Mouse (Mus musculus): Measurements from ENCODE around the gene Fcf1. TPM values are rescaled to one million over a fixed set of nuclear protein-coding genes. Genes with fewer than 3 reads are reported as not detected.
A peak's percentile ranks its signal among the peaks of the same experiment; 100 is the strongest.

Gene Fcf1
- polyA plus RNA-seq, 1 experiment from 2014 or later, result 163 TPM

DNA sequence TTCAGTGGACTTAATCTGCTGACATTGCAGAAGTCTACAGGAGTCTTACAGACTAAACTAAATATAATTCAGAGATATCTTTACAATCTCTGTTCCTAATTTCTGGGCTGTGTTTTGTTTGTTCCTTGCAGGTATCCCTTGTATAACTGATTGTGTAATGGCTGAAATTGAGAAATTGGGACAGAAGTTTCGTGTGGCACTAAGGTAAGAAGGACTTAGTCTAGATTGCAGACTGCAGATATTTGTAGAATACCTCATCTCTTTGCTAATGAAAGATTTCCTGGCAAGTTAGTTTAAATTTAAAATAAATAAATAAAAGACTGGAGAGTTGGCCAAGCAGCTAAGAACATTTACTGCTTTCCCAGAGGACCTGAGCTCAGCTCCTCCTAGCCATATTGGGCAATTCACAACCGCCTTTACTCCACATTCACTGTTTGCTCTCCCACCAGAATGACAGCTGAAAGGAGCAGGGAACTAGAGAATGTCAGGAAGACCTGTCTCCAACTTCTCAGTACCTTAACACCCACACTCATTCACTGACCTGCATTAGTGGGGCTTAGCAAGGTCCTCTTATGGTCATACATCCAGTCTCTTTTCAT lies 8.7 kb downstream of the Fcf1 start:
- H3K4me3 ChIP-seq (ENCODE audit: low read depth, low read length), result no peak overlapping the region
- H3K4me2 ChIP-seq (ENCODE audit: low read depth, low read length), result no peak overlapping the region
- H3K27ac ChIP-seq (replicated peaks; ENCODE audit: low read depth, low read length), result no peak overlapping the region
- no peak for DNase-seq (ENCODE audit: low spot score)
- 79% methylated on average over 2 of the region's 2 CpGs for WGBS
- ATAC-seq (replicated peaks; ENCODE audit: insufficient number of reproducible peaks, low FRiP score, low TSS enrichment, low read depth), result no peak
- H3K27me3 ChIP-seq (ENCODE audit: control insufficient read depth, insufficient read depth, low read length), result no peaks in the 10 kb centered on the region
- no peaks in the 10 kb centered on the region for H3K4me1 ChIP-seq (ENCODE audit: control insufficient read depth, insufficient read depth, low read length)
- no peaks in the 10 kb centered on the region for H3K9me3 ChIP-seq (replicated peaks; ENCODE audit: control insufficient read depth, low read length)
- no peaks in the 10 kb centered on the region for H3K36me3 ChIP-seq (replicated peaks; ENCODE audit: control insufficient read depth, insufficient read depth, low read depth, low read length)
- H3K9ac ChIP-seq (replicated peaks; ENCODE audit: low read length), result no peak overlapping the region

DNA sequence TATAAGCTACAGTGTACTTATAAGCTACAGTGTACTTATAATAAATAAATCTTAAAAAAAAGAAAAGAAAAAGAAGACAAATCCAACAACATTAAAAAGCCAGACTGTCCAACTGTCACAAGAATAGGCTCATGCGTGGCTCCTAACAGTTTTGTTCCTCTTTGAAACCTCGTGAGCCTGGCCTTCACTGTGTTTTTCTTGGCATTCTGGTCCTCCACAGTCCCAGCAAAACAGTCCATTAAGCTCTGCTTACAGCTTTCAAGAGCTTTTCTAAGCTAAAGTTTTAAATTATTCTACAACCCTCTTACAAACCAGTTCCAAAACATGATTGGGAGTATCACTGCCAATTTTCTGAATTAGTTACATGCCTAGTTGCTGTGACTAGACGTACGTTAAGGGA lies 18.8 kb downstream of the Fcf1 start:
- ATAC-seq (replicated peaks; ENCODE audit: insufficient number of reproducible peaks, low FRiP score, low TSS enrichment, low read depth) (no peak), DNase-seq (ENCODE audit: low spot score) (no peak)
- H3K4me3 ChIP-seq (ENCODE audit: low read depth, low read length), result no peak overlapping the region
- H3K27ac ChIP-seq (replicated peaks; ENCODE audit: low read depth, low read length), result no peak overlapping the region
- H3K9me3 ChIP-seq (replicated peaks; ENCODE audit: control insufficient read depth, low read length), result no peaks in the 10 kb centered on the region
- no peaks in the 10 kb centered on the region for H3K4me1 ChIP-seq (ENCODE audit: control insufficient read depth, insufficient read depth, low read length)
- no peaks in the 10 kb centered on the region for H3K36me3 ChIP-seq (replicated peaks; ENCODE audit: control insufficient read depth, insufficient read depth, low read depth, low read length)
- 76% methylated on average over 4 of the region's 4 CpGs for WGBS
- H3K27me3 ChIP-seq (ENCODE audit: control insufficient read depth, insufficient read depth, low read length), result no peaks in the 10 kb centered on the region
- no peak overlapping the region for H3K9ac ChIP-seq (replicated peaks; ENCODE audit: low read length)
- no peak overlapping the region for H3K4me2 ChIP-seq (ENCODE audit: low read depth, low read length)

DNA sequence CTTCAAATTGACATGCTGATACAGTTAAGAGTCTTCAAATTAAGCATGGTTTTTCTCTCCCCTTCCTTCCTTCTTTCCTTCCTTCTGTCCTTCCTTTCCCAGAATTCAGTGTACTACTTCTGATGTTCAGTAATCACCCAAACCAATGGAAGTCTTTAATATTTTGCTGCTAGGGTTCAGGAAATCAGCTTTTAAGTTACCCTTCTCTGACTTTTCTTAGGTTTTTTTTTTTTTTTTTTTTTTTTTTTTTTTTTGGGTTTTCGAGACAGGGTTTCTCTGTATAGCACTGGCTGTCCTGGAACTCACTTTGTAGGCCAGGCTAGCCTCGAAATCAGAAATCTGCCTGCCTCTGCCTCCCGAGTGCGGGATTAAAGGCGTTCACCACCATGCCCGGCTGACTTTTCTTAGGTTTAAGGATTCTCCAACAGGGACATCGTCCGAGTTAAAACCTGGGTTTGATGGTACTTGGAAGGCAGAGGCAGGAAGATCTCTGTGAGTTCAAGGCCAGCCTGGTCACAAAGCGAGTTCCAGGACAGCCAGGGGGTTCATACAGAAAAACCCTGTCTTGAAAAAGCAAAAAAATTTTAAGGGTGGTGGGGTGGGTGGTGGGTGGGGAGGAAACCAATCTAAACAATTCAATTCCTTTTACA lies 24.5 kb downstream of the Fcf1 start:
- WGBS, result 92% methylated on average over 8 of the region's 9 CpGs
- H3K4me3 ChIP-seq (ENCODE audit: low read depth, low read length), result no peak overlapping the region
- no peak overlapping the region for H3K4me2 ChIP-seq (ENCODE audit: low read depth, low read length)
- no peak for DNase-seq (ENCODE audit: low spot score)
- H3K27me3 ChIP-seq (ENCODE audit: control insufficient read depth, insufficient read depth, low read length), result no peaks in the 10 kb centered on the region
- H3K9me3 ChIP-seq (replicated peaks; ENCODE audit: control insufficient read depth, low read length), result no peaks in the 10 kb centered on the region
- no peak for ATAC-seq (replicated peaks; ENCODE audit: insufficient number of reproducible peaks, low FRiP score, low TSS enrichment, low read depth)
- no peak overlapping the region for H3K27ac ChIP-seq (replicated peaks; ENCODE audit: low read depth, low read length)
- no peak overlapping the region for H3K9ac ChIP-seq (replicated peaks; ENCODE audit: low read length)
- H3K4me1 ChIP-seq (ENCODE audit: control insufficient read depth, insufficient read depth, low read length), result peaks cover 3% of the 10 kb centered on the region; the same call in 1 of the 2 replicates
- no peaks in the 10 kb centered on the region for H3K36me3 ChIP-seq (replicated peaks; ENCODE audit: control insufficient read depth, insufficient read depth, low read depth, low read length)

DNA sequence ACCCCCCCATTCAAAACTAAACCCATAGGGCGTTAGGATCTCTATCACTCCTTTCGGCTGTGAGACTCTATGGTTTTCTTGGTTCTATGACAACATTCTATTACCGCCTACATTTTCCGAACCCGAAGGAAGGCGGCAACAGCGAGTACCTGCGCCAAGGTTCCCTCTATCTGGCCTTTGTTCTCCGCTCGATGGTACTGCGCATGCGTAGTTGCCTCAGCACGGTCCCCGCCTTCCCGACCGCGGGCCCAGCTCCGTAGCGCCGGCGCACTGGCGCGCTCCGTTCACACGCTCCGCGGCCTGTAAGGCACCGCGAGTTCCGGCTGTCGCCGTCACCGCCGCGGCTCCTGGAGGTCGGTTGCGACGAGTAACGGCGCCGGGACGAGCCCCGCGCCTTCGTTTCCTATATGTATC lies 25.4 kb downstream of the Fcf1 start, which contains the start of gene Ylpm1:
TSS of gene Ylpm1 (plus strand) at position 239 of the 414 bp plus-strand sequence.
- H3K4me3 ChIP-seq (ENCODE audit: low read depth, low read length), result peak within 1 kb of the TSS; percentile 97
- H3K27ac ChIP-seq (replicated peaks; ENCODE audit: low read depth, low read length), result 0 out of 2 replicates have a peak within 1 kb of the TSS, but pooled peaks have one; percentile 9
- DNase-seq (ENCODE audit: low spot score) (peak; percentile 99), ATAC-seq (replicated peaks; ENCODE audit: insufficient number of reproducible peaks, low FRiP score, low TSS enrichment, low read depth) (peak; percentile 98)
- H3K9ac ChIP-seq (replicated peaks; ENCODE audit: low read length), result peak within 1 kb of the TSS; percentile 96
- under 1% methylated on average over 44 of the region's 45 CpGs for WGBS
- peaks cover 3% of the 10 kb centered on the region; the same call in 1 of the 2 replicates for H3K4me1 ChIP-seq (ENCODE audit: control insufficient read depth, insufficient read depth, low read length)
- no peaks in the 10 kb centered on the region for H3K9me3 ChIP-seq (replicated peaks; ENCODE audit: control insufficient read depth, low read length)
- H3K36me3 ChIP-seq (replicated peaks; ENCODE audit: control insufficient read depth, insufficient read depth, low read depth, low read length), result no peaks in the 10 kb centered on the region
- H3K27me3 ChIP-seq (ENCODE audit: control insufficient read depth, insufficient read depth, low read length), result no peaks in the 10 kb centered on the region
- peak within 1 kb of the TSS; percentile 96 for H3K4me2 ChIP-seq (ENCODE audit: low read depth, low read length)

DNA sequence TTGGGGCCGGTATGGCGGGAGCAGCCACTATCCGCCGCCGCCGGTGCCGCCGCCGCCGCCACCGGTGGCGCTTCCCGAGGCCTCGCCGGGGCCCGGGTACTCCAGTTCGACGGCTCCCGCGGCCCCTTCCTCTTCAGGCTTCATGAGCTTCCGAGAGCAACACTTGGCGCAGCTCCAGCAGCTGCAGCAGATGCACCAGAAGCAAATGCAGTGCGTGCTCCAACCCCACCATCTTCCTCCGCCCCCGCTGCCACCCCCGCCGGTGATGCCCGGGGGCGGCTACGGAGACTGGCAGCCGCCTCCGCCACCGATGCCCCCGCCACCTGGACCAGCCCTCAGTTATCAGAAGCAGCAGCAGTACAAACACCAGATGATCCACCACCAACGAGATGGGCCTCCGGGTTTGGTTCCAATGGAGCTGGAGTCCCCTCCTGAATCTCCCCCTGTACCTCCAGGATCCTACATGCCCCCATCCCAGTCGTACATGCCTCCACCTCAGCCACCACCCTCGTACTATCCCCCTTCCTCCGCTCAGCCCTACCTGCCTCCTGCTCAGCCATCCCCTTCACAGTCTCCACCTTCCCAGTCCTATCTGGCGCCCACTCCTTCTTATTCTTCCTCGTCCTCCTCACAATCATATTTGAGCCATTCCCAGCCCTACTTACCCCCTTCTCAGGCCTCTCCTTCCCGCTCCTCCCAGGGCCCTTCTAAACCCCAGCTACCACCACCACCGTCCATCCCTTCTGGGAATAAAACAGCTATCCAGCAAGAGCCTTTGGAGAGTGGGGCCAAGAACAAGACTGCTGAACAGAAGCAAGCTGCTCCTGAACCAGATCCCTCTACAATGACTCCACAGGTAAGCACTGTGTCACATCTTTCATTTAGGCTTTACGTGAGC lies 26.1 kb downstream of the Fcf1 start:
- Histone ChIP-seq H3K27me3 (ENCODE audit: control insufficient read depth, insufficient read depth, low read length) (no peaks in the 10 kb centered on the region), H3K4me2 (ENCODE audit: low read depth, low read length) (peak overlapping the region; percentile 96), H3K4me1 (ENCODE audit: control insufficient read depth, insufficient read depth, low read length) (peaks cover 3% of the 10 kb centered on the region; the same call in 1 of the 2 replicates), H3K4me3 (ENCODE audit: low read depth, low read length) (peak overlapping the region; percentile 97), H3K9ac (replicated peaks; ENCODE audit: low read length) (peak overlapping the region; percentile 96), H3K36me3 (replicated peaks; ENCODE audit: control insufficient read depth, insufficient read depth, low read depth, low read length) (no peaks in the 10 kb centered on the region), H3K27ac (replicated peaks; ENCODE audit: low read depth, low read length) (0 out of 2 replicates have a peak overlapping the region, but pooled peaks have one; percentile 9), H3K9me3 (replicated peaks; ENCODE audit: control insufficient read depth, low read length) (no peaks in the 10 kb centered on the region)
- WGBS, result 1% methylated on average over 42 of the region's 44 CpGs
- ATAC-seq (replicated peaks; ENCODE audit: insufficient number of reproducible peaks, low FRiP score, low TSS enrichment, low read depth) (peak; percentile 20), DNase-seq (ENCODE audit: low spot score) (peak; percentile 29)

DNA sequence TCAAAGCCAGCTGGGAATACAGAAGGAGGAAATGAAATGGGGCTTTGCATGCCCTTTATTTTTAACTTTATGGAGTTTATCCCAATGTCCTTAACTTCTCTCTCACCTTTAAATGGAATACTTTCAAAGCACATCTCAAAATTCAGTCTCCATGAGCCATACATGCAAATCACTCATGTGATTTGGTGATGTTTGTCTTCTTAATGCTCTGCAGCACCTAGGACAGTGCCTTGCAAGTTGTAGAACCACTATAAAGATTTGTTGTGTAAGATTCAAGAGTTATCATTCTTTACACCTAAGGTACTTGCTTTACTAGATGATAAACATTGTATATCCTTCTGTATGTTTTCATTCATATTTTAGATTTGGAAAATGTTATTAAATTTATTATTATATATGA lies 28.4 kb downstream of the Fcf1 start:
- no peak for DNase-seq (ENCODE audit: low spot score)
- H3K4me3 ChIP-seq (ENCODE audit: low read depth, low read length), result peak overlapping the region; percentile 24
- H3K9ac ChIP-seq (replicated peaks; ENCODE audit: low read length), result no peak overlapping the region
- no peaks in the 10 kb centered on the region for H3K27me3 ChIP-seq (ENCODE audit: control insufficient read depth, insufficient read depth, low read length)
- no peak for ATAC-seq (replicated peaks; ENCODE audit: insufficient number of reproducible peaks, low FRiP score, low TSS enrichment, low read depth)
- no peaks in the 10 kb centered on the region for H3K9me3 ChIP-seq (replicated peaks; ENCODE audit: control insufficient read depth, low read length)
- H3K36me3 ChIP-seq (replicated peaks; ENCODE audit: control insufficient read depth, insufficient read depth, low read depth, low read length), result no peaks in the 10 kb centered on the region
- H3K4me2 ChIP-seq (ENCODE audit: low read depth, low read length), result peak overlapping the region; percentile 96; the same call in 1 of the 2 replicates
- peaks cover 3% of the 10 kb centered on the region; the same call in 1 of the 2 replicates for H3K4me1 ChIP-seq (ENCODE audit: control insufficient read depth, insufficient read depth, low read length)
- H3K27ac ChIP-seq (replicated peaks; ENCODE audit: low read depth, low read length), result no peak overlapping the region

DNA sequence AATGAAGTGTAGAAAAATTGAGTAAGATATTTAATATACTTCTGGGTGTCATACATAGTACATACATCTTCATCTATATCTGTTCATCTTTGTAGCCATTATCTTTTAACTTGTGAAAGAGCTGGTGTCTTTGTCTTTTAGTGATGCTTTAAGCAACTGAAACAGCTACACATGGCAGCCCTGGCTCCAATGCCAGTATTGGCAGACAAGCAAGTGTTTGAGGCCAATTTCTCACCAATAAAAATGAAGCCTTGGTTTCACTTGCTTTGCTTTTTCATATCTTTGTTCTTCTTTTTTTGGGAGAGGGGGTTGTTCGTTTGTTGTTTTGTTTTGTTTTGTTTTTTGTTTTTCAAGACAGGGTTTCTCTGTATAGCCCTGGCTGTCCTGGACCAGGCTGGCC lies 35.5 kb downstream of the Fcf1 start:
- Histone ChIP-seq H3K9ac (replicated peaks; ENCODE audit: low read length) (no peak overlapping the region), H3K9me3 (replicated peaks; ENCODE audit: control insufficient read depth, low read length) (no peaks in the 10 kb centered on the region), H3K4me3 (ENCODE audit: low read depth, low read length) (no peak overlapping the region), H3K4me2 (ENCODE audit: low read depth, low read length) (no peak overlapping the region), H3K4me1 (ENCODE audit: control insufficient read depth, insufficient read depth, low read length) (no peaks in the 10 kb centered on the region), H3K27me3 (ENCODE audit: control insufficient read depth, insufficient read depth, low read length) (no peaks in the 10 kb centered on the region), H3K36me3 (replicated peaks; ENCODE audit: control insufficient read depth, insufficient read depth, low read depth, low read length) (no peaks in the 10 kb centered on the region), H3K27ac (replicated peaks; ENCODE audit: low read depth, low read length) (no peak overlapping the region)
- ATAC-seq (replicated peaks; ENCODE audit: insufficient number of reproducible peaks, low FRiP score, low TSS enrichment, low read depth), result no peak
- WGBS, result 95% methylated on average over 1 of the region's 1 CpGs
- DNase-seq (ENCODE audit: low spot score), result no peak
